Mouse (Mus musculus): ENCODE measurements around the gene St8sia1.

DNA sequence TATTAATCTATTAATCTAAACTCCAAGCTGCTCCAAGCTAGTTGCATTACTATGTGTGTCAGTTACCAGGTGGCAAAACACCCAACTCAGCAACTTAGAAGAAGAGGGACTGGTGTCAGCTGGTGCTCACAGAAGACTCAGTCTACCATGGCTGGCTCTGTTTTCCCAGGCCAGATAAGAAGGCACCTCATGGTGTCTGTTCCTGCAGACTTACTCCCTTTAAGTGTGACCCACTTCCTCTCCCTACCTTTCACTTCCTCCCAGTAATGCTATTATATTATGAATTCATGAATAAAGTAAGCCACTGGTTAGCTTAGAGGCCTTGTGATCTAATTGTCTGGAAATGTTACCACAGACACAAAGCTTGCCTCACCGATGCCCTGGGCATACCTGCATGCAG lies 3.2 kb upstream of the St8sia1 start:
- no peak for TF ChIP-seq CTCF (IDR thresholded peaks at IDR 0.05; ENCODE audit: insufficient read depth, low read depth, low read length)
- TF ChIP-seq POLR2A (IDR thresholded peaks at IDR 0.05; ENCODE audit: insufficient read depth, low read depth, low read length): no peak

Measured in olfactory bulb, adult 2 months (tissue).